ENCODE assay signal across 14 mouse cellular contexts in genomic region chr11:115222570-115222969, GRCm38 (mm10). TPM values are rescaled to one million over a fixed set of nuclear protein-coding genes. Genes with fewer than 3 reads are reported as not detected.
A peak's percentile ranks its signal among the peaks of the same experiment; 100 is the strongest.
DNase-seq lines count a peak whose midpoint lies in the region; ATAC-seq lines count a peak whose summit lies in the region.
"Had no signal": no experiment of that assay in that cellular context is flagged by ENCODE, and none has a peak within 500 bp of the region (broad histone marks: within the 10 kb centered on the region; RNA-seq: fewer than 3 reads in every experiment).

No protein-coding gene starts in this region.

- H3K4me3 ChIP-seq in forebrain, embryonic 13.5 days, result no peak overlapping the region
- no peak overlapping the region for H3K4me3 ChIP-seq in forebrain, embryonic 15.5 days
- no peak overlapping the region for H3K4me3 ChIP-seq in hindbrain, embryonic 16.5 days (ENCODE audit: low read length)
- no peak overlapping the region for H3K4me3 ChIP-seq in hindbrain, embryonic 14.5 days (replicated peaks; ENCODE audit: low read length)
- H3K4me3 ChIP-seq in lung, embryonic 15.5 days, result no peak overlapping the region
- H3K4me3 ChIP-seq: hindbrain, embryonic 15.5 days; midbrain, embryonic 13.5 days had no signal

- H3K4me2 ChIP-seq in forebrain, embryonic 13.5 days, result no peak overlapping the region
- H3K4me2 ChIP-seq in forebrain, embryonic 15.5 days (replicated peaks), result no peak overlapping the region
- H3K4me2 ChIP-seq in hindbrain, embryonic 16.5 days (ENCODE audit: low read length), result no peak overlapping the region
- no peak overlapping the region for H3K4me2 ChIP-seq in hindbrain, embryonic 14.5 days (replicated peaks)
- H3K4me2 ChIP-seq in lung, embryonic 15.5 days, result peak overlapping the region; percentile 36
- H3K4me2 ChIP-seq: hindbrain, embryonic 15.5 days; midbrain, embryonic 13.5 days had no signal

- no peak for ATAC-seq in forebrain, embryonic 13.5 days
- no peak for ATAC-seq in forebrain, embryonic 15.5 days (replicated peaks)
- no peak for ATAC-seq in hindbrain, embryonic 16.5 days
- no peak for ATAC-seq in hindbrain, embryonic 14.5 days (ENCODE audit: low FRiP score)
- ATAC-seq in lung, embryonic 15.5 days (ENCODE audit: borderline replicate concordance, extremely low read depth, low FRiP score, low TSS enrichment), result no peak
- no peak for ATAC-seq in granulocyte monocyte progenitor cell, adult 5-6 weeks (replicated peaks; ENCODE audit: poor library complexity, severe bottlenecking)
- ATAC-seq: activated CD4-positive, CD25-positive, alpha-beta regulatory T cell, adult 4 months; midbrain, embryonic 13.5 days had no signal

- H3K9me3 ChIP-seq in forebrain, embryonic 13.5 days (replicated peaks), result no peaks in the 10 kb centered on the region
- no peaks in the 10 kb centered on the region for H3K9me3 ChIP-seq in forebrain, embryonic 15.5 days
- no peaks in the 10 kb centered on the region for H3K9me3 ChIP-seq in hindbrain, embryonic 16.5 days (ENCODE audit: control insufficient read depth, low read length)
- H3K9me3 ChIP-seq in hindbrain, embryonic 14.5 days (ENCODE audit: control insufficient read depth, low read length), result no peaks in the 10 kb centered on the region
- no peaks in the 10 kb centered on the region for H3K9me3 ChIP-seq in lung, embryonic 15.5 days
- H3K9me3 ChIP-seq: hindbrain, embryonic 15.5 days; midbrain, embryonic 13.5 days had no signal

- H3K9ac ChIP-seq in forebrain, embryonic 13.5 days, result peak overlapping the region; percentile 31; the same call in 1 of the 2 replicates
- H3K9ac ChIP-seq in forebrain, embryonic 15.5 days (replicated peaks), result no peak overlapping the region
- 0 out of 2 replicates have a peak overlapping the region, but pooled peaks have one; percentile 15 for H3K9ac ChIP-seq in hindbrain, embryonic 16.5 days (ENCODE audit: low read depth, low read length)
- H3K9ac ChIP-seq in hindbrain, embryonic 14.5 days, result no peak overlapping the region
- H3K9ac ChIP-seq in lung, embryonic 15.5 days, result no peak overlapping the region
- H3K9ac ChIP-seq: hindbrain, embryonic 15.5 days; midbrain, embryonic 13.5 days had no signal

- DNase-seq in hindbrain, embryonic 14.5 days (ENCODE audit: low spot score), result no peak
- DNase-seq in Muller cell, postnatal 12 days (ENCODE audit: inconsistent ontology term), result peak; percentile 58
- DNase-seq in right cerebral cortex, postnatal 14 days, result no peak
- DNase-seq: adrenal gland, postnatal 25 days; kidney, adult 9 months; layer of hippocampus, postnatal 36 days had no signal

- no peak overlapping the region; the same call in 1 of the 2 replicates for H3K27ac ChIP-seq in forebrain, embryonic 13.5 days
- H3K27ac ChIP-seq in forebrain, embryonic 15.5 days (replicated peaks), result no peak overlapping the region
- no peak overlapping the region for H3K27ac ChIP-seq in hindbrain, embryonic 16.5 days (ENCODE audit: low read depth, low read length)
- no peak overlapping the region for H3K27ac ChIP-seq in hindbrain, embryonic 14.5 days
- H3K27ac ChIP-seq in lung, embryonic 15.5 days, result peak overlapping the region; percentile 26; the same call in 1 of the 2 replicates
- H3K27ac ChIP-seq: hindbrain, embryonic 15.5 days; midbrain, embryonic 13.5 days had no signal

- H3K4me1 ChIP-seq in forebrain, embryonic 13.5 days, result peaks cover 65% of the 10 kb centered on the region
- H3K4me1 ChIP-seq in forebrain, embryonic 15.5 days, result peaks cover 66% of the 10 kb centered on the region
- H3K4me1 ChIP-seq in hindbrain, embryonic 16.5 days (ENCODE audit: control insufficient read depth, insufficient read depth, low read depth, low read length), result peaks cover 42% of the 10 kb centered on the region
- peaks cover 50% of the 10 kb centered on the region for H3K4me1 ChIP-seq in hindbrain, embryonic 14.5 days (replicated peaks; ENCODE audit: control insufficient read depth, insufficient read depth, low read length)
- peaks cover 62% of the 10 kb centered on the region for H3K4me1 ChIP-seq in lung, embryonic 15.5 days

- H3K36me3 ChIP-seq in forebrain, embryonic 13.5 days (ENCODE audit: poor library complexity, severe bottlenecking), result no peaks in the 10 kb centered on the region
- H3K36me3 ChIP-seq in forebrain, embryonic 15.5 days, result no peaks in the 10 kb centered on the region
- H3K36me3 ChIP-seq in hindbrain, embryonic 16.5 days (ENCODE audit: control insufficient read depth, insufficient read depth, low read length), result no peaks in the 10 kb centered on the region
- H3K36me3 ChIP-seq in hindbrain, embryonic 14.5 days (replicated peaks; ENCODE audit: control insufficient read depth, insufficient read depth), result no peaks in the 10 kb centered on the region
- H3K36me3 ChIP-seq in lung, embryonic 15.5 days, result no peaks in the 10 kb centered on the region
- H3K36me3 ChIP-seq: hindbrain, embryonic 15.5 days; midbrain, embryonic 13.5 days had no signal

- WGBS in forebrain, embryonic 13.5 days, result 47% methylated on average over 5 of the region's 5 CpGs
- 47% methylated on average over 5 of the region's 5 CpGs for WGBS in forebrain, embryonic 15.5 days
- 39% methylated on average over 5 of the region's 5 CpGs for WGBS in hindbrain, embryonic 16.5 days
- WGBS in hindbrain, embryonic 14.5 days, result 37% methylated on average over 5 of the region's 5 CpGs
- 10% methylated on average over 5 of the region's 5 CpGs for WGBS in lung, embryonic 15.5 days

- H3K27me3 ChIP-seq in forebrain, embryonic 13.5 days, result no peaks in the 10 kb centered on the region
- H3K27me3 ChIP-seq in forebrain, embryonic 15.5 days, result no peaks in the 10 kb centered on the region
- no peaks in the 10 kb centered on the region for H3K27me3 ChIP-seq in hindbrain, embryonic 16.5 days (replicated peaks; ENCODE audit: control insufficient read depth, insufficient read depth, low read length)
- no peaks in the 10 kb centered on the region for H3K27me3 ChIP-seq in hindbrain, embryonic 14.5 days (ENCODE audit: control insufficient read depth, insufficient read depth, low read length)
- H3K27me3 ChIP-seq in lung, embryonic 15.5 days, result peaks cover 26% of the 10 kb centered on the region
- H3K27me3 ChIP-seq: midbrain, embryonic 13.5 days had no signal

RNA-seq across cellular contexts. Expression of gene Nat9, which starts 34.9 kb away (rescaled TPM):
- 18.2 and 20.3 TPM in 2 replicates for polyA plus RNA-seq in forebrain, embryonic 13.5 days (2015; fragmentation: Nextera tagmentation; extraction: Ambion mirVana)
- polyA plus RNA-seq in forebrain, embryonic 15.5 days (2015; fragmentation: Nextera tagmentation; extraction: Ambion mirVana), result 19.0 and 24.1 TPM in 2 replicates
- polyA plus RNA-seq in hindbrain, embryonic 16.5 days (2015; fragmentation: Nextera tagmentation; extraction: Ambion mirVana), result 20.9 and 24.6 TPM in 2 replicates
- 18.2 and 20.0 TPM in 2 replicates for polyA plus RNA-seq in hindbrain, embryonic 14.5 days (2014; fragmentation: Nextera tagmentation; extraction: Ambion mirVana)
- polyA plus RNA-seq in lung, embryonic 15.5 days (2015; fragmentation: Nextera tagmentation; extraction: Ambion mirVana), result 22.0 and 23.8 TPM in 2 replicates
- total RNA-seq in granulocyte monocyte progenitor cell, adult 5-6 weeks (2014; fragmentation: Nextera tagmentation), result 27.1 and 27.5 TPM in 2 replicates
- total RNA-seq in granulocyte monocyte progenitor cell, adult 5-6 weeks (2017), result 21.3 and 28.0 TPM in 2 replicates

RNA-seq across cellular contexts. Expression of gene Tmem104, which starts 35.3 kb away (rescaled TPM):
- polyA plus RNA-seq in forebrain, embryonic 13.5 days (2015; fragmentation: Nextera tagmentation; extraction: Ambion mirVana), result 7.8 and 9.2 TPM in 2 replicates
- 10.8 and 12.4 TPM in 2 replicates for polyA plus RNA-seq in forebrain, embryonic 15.5 days (2015; fragmentation: Nextera tagmentation; extraction: Ambion mirVana)
- 12.3 and 13.1 TPM in 2 replicates for polyA plus RNA-seq in hindbrain, embryonic 16.5 days (2015; fragmentation: Nextera tagmentation; extraction: Ambion mirVana)
- 10.7 and 11.7 TPM in 2 replicates for polyA plus RNA-seq in hindbrain, embryonic 14.5 days (2014; fragmentation: Nextera tagmentation; extraction: Ambion mirVana)
- polyA plus RNA-seq in lung, embryonic 15.5 days (2015; fragmentation: Nextera tagmentation; extraction: Ambion mirVana), result 10.5 and 12.3 TPM in 2 replicates
- 11.5 and 12.8 TPM in 2 replicates for total RNA-seq in granulocyte monocyte progenitor cell, adult 5-6 weeks (2014; fragmentation: Nextera tagmentation)
- total RNA-seq in granulocyte monocyte progenitor cell, adult 5-6 weeks (2017), result 2.4 and 3.6 TPM in 2 replicates

RNA-seq across cellular contexts. Expression of gene Grin2c, which starts 44.5 kb away (rescaled TPM):
- polyA plus RNA-seq in forebrain, embryonic 13.5 days (2015; fragmentation: Nextera tagmentation; extraction: Ambion mirVana), result 0.04 TPM in 1 of 2 replicates, not detected in the other
- polyA plus RNA-seq in forebrain, embryonic 15.5 days (2015; fragmentation: Nextera tagmentation; extraction: Ambion mirVana), result 0.22 and 0.23 TPM in 2 replicates
- polyA plus RNA-seq in hindbrain, embryonic 16.5 days (2015; fragmentation: Nextera tagmentation; extraction: Ambion mirVana), result 0.60 and 0.72 TPM in 2 replicates
- polyA plus RNA-seq in hindbrain, embryonic 14.5 days (2014; fragmentation: Nextera tagmentation; extraction: Ambion mirVana), result 0.33 and 0.35 TPM in 2 replicates
- 0.05 and 0.08 TPM in 2 replicates for polyA plus RNA-seq in lung, embryonic 15.5 days (2015; fragmentation: Nextera tagmentation; extraction: Ambion mirVana)
- total RNA-seq in granulocyte monocyte progenitor cell, adult 5-6 weeks (2014; fragmentation: Nextera tagmentation), result not detected in 2 replicates
- total RNA-seq in granulocyte monocyte progenitor cell, adult 5-6 weeks (2017), result not detected in 2 replicates
- polyA plus RNA-seq: activated CD4-positive, CD25-positive, alpha-beta regulatory T cell, adult 4 months had no signal

RNA-seq across cellular contexts. Expression of gene Fdxr, which starts 54.3 kb away (rescaled TPM):
- 19.7 and 20.5 TPM in 2 replicates for polyA plus RNA-seq in forebrain, embryonic 13.5 days (2015; fragmentation: Nextera tagmentation; extraction: Ambion mirVana)
- polyA plus RNA-seq in forebrain, embryonic 15.5 days (2015; fragmentation: Nextera tagmentation; extraction: Ambion mirVana), result 23.9 and 24.0 TPM in 2 replicates
- polyA plus RNA-seq in hindbrain, embryonic 16.5 days (2015; fragmentation: Nextera tagmentation; extraction: Ambion mirVana), result 21.2 and 22.5 TPM in 2 replicates
- 15.2 TPM in 2 replicates for polyA plus RNA-seq in hindbrain, embryonic 14.5 days (2014; fragmentation: Nextera tagmentation; extraction: Ambion mirVana)
- polyA plus RNA-seq in lung, embryonic 15.5 days (2015; fragmentation: Nextera tagmentation; extraction: Ambion mirVana), result 14.6 and 15.8 TPM in 2 replicates
- total RNA-seq in granulocyte monocyte progenitor cell, adult 5-6 weeks (2014; fragmentation: Nextera tagmentation), result 23.9 and 26.4 TPM in 2 replicates
- total RNA-seq in granulocyte monocyte progenitor cell, adult 5-6 weeks (2017), result 9.7 and 14.2 TPM in 2 replicates

RNA-seq across cellular contexts. Expression of gene Slc9a3r1, which starts 59.4 kb away (rescaled TPM):
- 28.8 TPM in 2 replicates for polyA plus RNA-seq in forebrain, embryonic 13.5 days (2015; fragmentation: Nextera tagmentation; extraction: Ambion mirVana)
- 45.8 and 50.5 TPM in 2 replicates for polyA plus RNA-seq in forebrain, embryonic 15.5 days (2015; fragmentation: Nextera tagmentation; extraction: Ambion mirVana)
- polyA plus RNA-seq in hindbrain, embryonic 16.5 days (2015; fragmentation: Nextera tagmentation; extraction: Ambion mirVana), result 81.5 and 93.4 TPM in 2 replicates
- 60.5 and 65.9 TPM in 2 replicates for polyA plus RNA-seq in hindbrain, embryonic 14.5 days (2014; fragmentation: Nextera tagmentation; extraction: Ambion mirVana)
- polyA plus RNA-seq in lung, embryonic 15.5 days (2015; fragmentation: Nextera tagmentation; extraction: Ambion mirVana), result 55.0 and 58.2 TPM in 2 replicates
- total RNA-seq in granulocyte monocyte progenitor cell, adult 5-6 weeks (2014; fragmentation: Nextera tagmentation), result 37.4 and 55.9 TPM in 2 replicates
- total RNA-seq in granulocyte monocyte progenitor cell, adult 5-6 weeks (2017), result 48.2 and 50.3 TPM in 2 replicates

Comparison
In these comparisons a context has a peak if more than half of its experiments do, and no peak if none do; other contexts are left out.
1. H3K9ac ChIP-seq: peak in forebrain, embryonic 13.5 days (single experiment) and hindbrain, embryonic 16.5 days (single experiment); none in forebrain, embryonic 15.5 days (single experiment), hindbrain, embryonic 14.5 days (single experiment) and lung, embryonic 15.5 days (single experiment).